Comparison of ENCODE assay signal across 9 mouse cellular contexts in the genomic region with DNA sequence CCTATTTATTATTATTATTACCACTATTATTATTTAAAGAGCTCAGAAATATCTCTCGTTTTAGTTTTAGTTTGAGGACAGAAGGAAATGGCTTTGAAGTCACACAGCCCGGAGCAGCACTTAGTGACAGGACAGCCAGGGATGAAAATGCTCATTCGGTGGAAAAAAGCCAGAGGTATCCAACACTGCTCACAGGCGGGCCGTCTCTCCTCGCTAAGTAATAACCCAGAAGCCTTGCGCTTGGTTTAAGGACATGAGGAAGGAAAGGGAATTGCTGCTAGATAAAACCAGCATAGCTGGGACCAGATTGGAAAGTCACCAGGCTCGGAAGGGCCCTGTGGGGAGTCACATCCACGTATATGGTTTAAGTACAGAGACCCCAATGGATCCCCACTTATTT. TPM values are rescaled to one million over a fixed set of nuclear protein-coding genes. Genes with fewer than 3 reads are reported as not detected.
DNase-seq lines count a peak whose midpoint lies in the region; ATAC-seq and TF ChIP-seq lines count a peak whose summit lies in the region.
"Had no signal": no experiment of that assay in that cellular context is flagged by ENCODE, and none has a peak within 500 bp of the region (broad histone marks: within the 10 kb centered on the region; RNA-seq: fewer than 3 reads in every experiment).

No protein-coding gene starts in this region.

- H3K4me3 ChIP-seq in ES-Bruce4 (ENCODE audit: low read depth, low read length) = no peak overlapping the region
- no peak overlapping the region for H3K4me3 ChIP-seq in heart, embryonic 13.5 days
- no peak overlapping the region for H3K4me3 ChIP-seq in limb, embryonic 13.5 days

- H3K27me3 ChIP-seq in ES-Bruce4 (ENCODE audit: control insufficient read depth, insufficient read depth, low read length, poor library complexity, severe bottlenecking) = no peaks in the 10 kb centered on the region
- H3K27me3 ChIP-seq in heart, embryonic 13.5 days (replicated peaks) = no peaks in the 10 kb centered on the region
- no peaks in the 10 kb centered on the region for H3K27me3 ChIP-seq in limb, embryonic 13.5 days

- TF ChIP-seq CTCF in ES-Bruce4 (IDR thresholded peaks at IDR 0.05; ENCODE audit: low read depth, low read length) = no peak

- H3K36me3 ChIP-seq in ES-Bruce4 (ENCODE audit: control insufficient read depth, insufficient read depth, low read length, poor library complexity, severe bottlenecking) = no peaks in the 10 kb centered on the region
- H3K36me3 ChIP-seq in heart, embryonic 13.5 days = peaks cover 8% of the 10 kb centered on the region
- 0 out of 2 replicates have a peak, but pooled peaks cover 6% of the 10 kb centered on the region for H3K36me3 ChIP-seq in limb, embryonic 13.5 days

- H3K9ac ChIP-seq in ES-Bruce4 (ENCODE audit: low read depth, poor library complexity, severe bottlenecking) = 0 out of 2 replicates have a peak overlapping the region, but pooled peaks have one; percentile 8
- peak overlapping the region; percentile 25; the same call in 1 of the 2 replicates for H3K9ac ChIP-seq in heart, embryonic 13.5 days
- no peak overlapping the region for H3K9ac ChIP-seq in limb, embryonic 13.5 days

- no peak for ATAC-seq in heart, embryonic 13.5 days (ENCODE audit: extremely low read depth, insufficient number of reproducible peaks, low FRiP score, low TSS enrichment)
- ATAC-seq in limb, embryonic 13.5 days (ENCODE audit: low FRiP score, low read depth) = no peak
- ATAC-seq in megakaryocyte-erythroid progenitor cell, adult 5-6 weeks (replicated peaks; ENCODE audit: low FRiP score, low TSS enrichment, poor library complexity, severe bottlenecking) = no peak

- TF ChIP-seq POLR2A in ES-Bruce4 (IDR thresholded peaks at IDR 0.05; ENCODE audit: insufficient read depth, low read length) = no peak

- peak; percentile 44 for DNase-seq in gastrocnemius, adult 18-20 months (ENCODE audit: low spot score)
- DNase-seq in gastrocnemius, postnatal 36 days = no peak
- no peak for DNase-seq in testis, postnatal 10 days (ENCODE audit: low spot score)
- no peak for DNase-seq in lung, postnatal 4 days
- DNase-seq: lung, postnatal 36 days had no signal

- intact Hi-C loops in gastrocnemius, postnatal 36 days (cut with DNase I) = no loop called here

- peak overlapping the region; percentile 27 for H3K4me2 ChIP-seq in heart, embryonic 13.5 days
- peak overlapping the region; percentile 32 for H3K4me2 ChIP-seq in limb, embryonic 13.5 days (replicated peaks)

- H3K4me1 ChIP-seq in ES-Bruce4 (ENCODE audit: control insufficient read depth, insufficient read depth, low read length) = peaks cover 12% of the 10 kb centered on the region
- H3K4me1 ChIP-seq in heart, embryonic 13.5 days = peaks cover 59% of the 10 kb centered on the region
- peaks cover 55% of the 10 kb centered on the region for H3K4me1 ChIP-seq in limb, embryonic 13.5 days

- TF ChIP-seq EP300 in ES-Bruce4 (IDR thresholded peaks at IDR 0.05; ENCODE audit: insufficient read depth, low read depth, low read length) = no peak

- 26% methylated on average over 9 of the region's 9 CpGs for WGBS in heart, embryonic 13.5 days
- WGBS in limb, embryonic 13.5 days = 11% methylated on average over 9 of the region's 9 CpGs

- peak overlapping the region; percentile 74 for H3K27ac ChIP-seq in ES-Bruce4 (ENCODE audit: insufficient read depth, low read length)
- H3K27ac ChIP-seq in heart, embryonic 13.5 days (replicated peaks) = peak overlapping the region; percentile 49
- peak overlapping the region; percentile 61; the same call in 1 of the 2 replicates for H3K27ac ChIP-seq in limb, embryonic 13.5 days

- no peaks in the 10 kb centered on the region for H3K9me3 ChIP-seq in ES-Bruce4 (replicated peaks; ENCODE audit: control insufficient read depth, insufficient read depth, low read length, poor library complexity, severe bottlenecking)
- no peaks in the 10 kb centered on the region for H3K9me3 ChIP-seq in heart, embryonic 13.5 days
- no peaks in the 10 kb centered on the region for H3K9me3 ChIP-seq in limb, embryonic 13.5 days

RNA-seq across cellular contexts. Expression of a gene that starts 35.3 kb away (rescaled TPM):
- total RNA-seq in gastrocnemius, adult 18-20 months (2021) = 10 to 100 TPM; 37.4 to 48.7 TPM
- total RNA-seq in gastrocnemius, postnatal 36 days (2021) = 10 to 100 TPM; 26.3 to 37.3 TPM
- 51.7 and 57.7 TPM in 2 replicates for polyA plus RNA-seq in ES-Bruce4 (2011; ENCODE audit: insufficient read depth, insufficient read length, low read depth, missing spikeins)
- polyA plus RNA-seq in heart, embryonic 13.5 days (2015; fragmentation: Nextera tagmentation; extraction: Ambion mirVana) = 23.2 and 23.6 TPM in 2 replicates
- 55.4 and 57.6 TPM in 2 replicates for polyA plus RNA-seq in limb, embryonic 13.5 days (2015; fragmentation: Nextera tagmentation; extraction: Ambion mirVana)
- 3.0 and 8.8 TPM in 2 replicates for total RNA-seq in megakaryocyte-erythroid progenitor cell, adult 5-6 weeks (2014; fragmentation: Nextera tagmentation)
- 4.0 and 4.5 TPM in 2 replicates for total RNA-seq in megakaryocyte-erythroid progenitor cell, adult 5-6 weeks (2017)

RNA-seq across cellular contexts. Expression of a gene that starts 43.1 kb away (rescaled TPM):
- 10 to 100 TPM; 32.5 to 41.9 TPM for total RNA-seq in gastrocnemius, adult 18-20 months (2021)
- 10 to 100 TPM; 34.3 to 36.2 TPM for total RNA-seq in gastrocnemius, postnatal 36 days (2021)
- 16.9 and 19.1 TPM in 2 replicates for polyA plus RNA-seq in ES-Bruce4 (2011; ENCODE audit: insufficient read depth, insufficient read length, low read depth, missing spikeins)
- 78.6 and 92.4 TPM in 2 replicates for polyA plus RNA-seq in heart, embryonic 13.5 days (2015; fragmentation: Nextera tagmentation; extraction: Ambion mirVana)
- 125 and 126 TPM in 2 replicates for polyA plus RNA-seq in limb, embryonic 13.5 days (2015; fragmentation: Nextera tagmentation; extraction: Ambion mirVana)
- total RNA-seq in megakaryocyte-erythroid progenitor cell, adult 5-6 weeks (2014; fragmentation: Nextera tagmentation) = 24.6 and 28.1 TPM in 2 replicates
- 8.6 and 11.2 TPM in 2 replicates for total RNA-seq in megakaryocyte-erythroid progenitor cell, adult 5-6 weeks (2017)
